Mouse (Mus musculus): Measurements from ENCODE around the gene Taf9.

GRCm38 (mm10) chr13:100651439-100652186 is at the start of gene Taf9:
- no peak; the same call in 1 of the 2 replicates for TF ChIP-seq POLR2A (IDR thresholded peaks at IDR 0.05; ENCODE audit: low read depth, low read length)
- no peak for TF ChIP-seq MYC (IDR thresholded peaks at IDR 0.05; ENCODE audit: low read depth, low read length)
